Comparison of ENCODE assay signal across 10 mouse cellular contexts in genomic region chr1:134290909-134291308, GRCm38 (mm10). TPM values are rescaled to one million over a fixed set of nuclear protein-coding genes. Genes with fewer than 3 reads are reported as not detected.
DNase-seq lines count a peak whose midpoint lies in the region; ATAC-seq and TF ChIP-seq lines count a peak whose summit lies in the region.
"Had no signal": no experiment of that assay in that cellular context is flagged by ENCODE, and none has a peak within 500 bp of the region (broad histone marks: within the 10 kb centered on the region; RNA-seq: fewer than 3 reads in every experiment).

No protein-coding gene starts in this region.

- DNase-seq in lung, adult 2 months: no peak
- no peak for DNase-seq in lung, adult 18-20 months
- peak; percentile 7 for DNase-seq in c-Kit-positive CD71-positive TER-119-negative erythroid progenitor cells, embryonic 14.5 days (ENCODE audit: low read depth)
- peak; percentile 68 for DNase-seq in gastrocnemius, postnatal 14 days
- DNase-seq in layer of hippocampus, adult 9-10 months (ENCODE audit: low spot score): no peak
- DNase-seq in ovary, postnatal 10 days (ENCODE audit: low spot score): no peak

- no peak overlapping the region for H3K4me2 ChIP-seq in forebrain, embryonic 12.5 days
- H3K4me2 ChIP-seq: embryonic facial prominence, embryonic 12.5 days had no signal

- H3K27me3 ChIP-seq in small intestine, adult 2 months (ENCODE audit: control insufficient read depth, insufficient read depth, low read length): no peaks in the 10 kb centered on the region
- H3K27me3 ChIP-seq in forebrain, embryonic 12.5 days: no peaks in the 10 kb centered on the region

- TF ChIP-seq CTCF in lung, adult 2 months (IDR thresholded peaks at IDR 0.05; ENCODE audit: insufficient read depth, low read length): peak; percentile 34; the same call in 1 of the 2 replicates
- TF ChIP-seq CTCF in small intestine, adult 2 months (IDR thresholded peaks at IDR 0.05; ENCODE audit: extremely low read depth, insufficient read length, insufficient replicate concordance, low read depth, low read length): peak; percentile 44

- 69% methylated on average over 5 of the region's 5 CpGs for WGBS in lung, adult 2 months
- WGBS in small intestine, adult 2 months: 76% methylated on average over 5 of the region's 5 CpGs
- 63% methylated on average over 5 of the region's 5 CpGs for WGBS in forebrain, embryonic 12.5 days

- no peak overlapping the region for H3K9ac ChIP-seq in forebrain, embryonic 12.5 days
- H3K9ac ChIP-seq: embryonic facial prominence, embryonic 12.5 days had no signal

- intact Hi-C loops in gastrocnemius, postnatal 14 days (cut with DNase I; ENCODE audit: low total_unique reads): no loop called here

- H3K27ac ChIP-seq in small intestine, adult 2 months (ENCODE audit: insufficient read depth, low read depth, low read length): no peak overlapping the region
- H3K27ac ChIP-seq in forebrain, embryonic 12.5 days: no peak overlapping the region

- TF ChIP-seq POLR2A in lung, adult 2 months (IDR thresholded peaks at IDR 0.05; ENCODE audit: borderline replicate concordance, extremely low read depth, low read depth, low read length): no peak
- no peak for TF ChIP-seq POLR2A in small intestine, adult 2 months (IDR thresholded peaks at IDR 0.05; ENCODE audit: low read depth, low read length)

- no peaks in the 10 kb centered on the region for H3K36me3 ChIP-seq in small intestine, adult 2 months (ENCODE audit: control insufficient read depth, insufficient read depth, low read length)
- no peaks in the 10 kb centered on the region for H3K36me3 ChIP-seq in forebrain, embryonic 12.5 days (replicated peaks)
- H3K36me3 ChIP-seq: embryonic facial prominence, embryonic 12.5 days had no signal

- H3K4me1 ChIP-seq in lung, adult 2 months (ENCODE audit: control insufficient read depth, insufficient read depth, low read length): peaks cover 2% of the 10 kb centered on the region; the same call in 1 of the 2 replicates
- peaks cover 14% of the 10 kb centered on the region; the same call in 1 of the 2 replicates for H3K4me1 ChIP-seq in small intestine, adult 2 months (ENCODE audit: control insufficient read depth, insufficient read depth, insufficient read length, low read length)
- H3K4me1 ChIP-seq in forebrain, embryonic 12.5 days: peaks cover 16% of the 10 kb centered on the region

- no peak overlapping the region for H3K4me3 ChIP-seq in lung, adult 2 months (replicated peaks; ENCODE audit: extremely low read depth, low read depth, low read length)
- H3K4me3 ChIP-seq in small intestine, adult 2 months (ENCODE audit: low read depth, low read length): no peak overlapping the region
- H3K4me3 ChIP-seq in forebrain, embryonic 12.5 days (replicated peaks): no peak overlapping the region
- H3K4me3 ChIP-seq: embryonic facial prominence, embryonic 12.5 days had no signal

- H3K9me3 ChIP-seq in forebrain, embryonic 12.5 days: no peaks in the 10 kb centered on the region
- H3K9me3 ChIP-seq: embryonic facial prominence, embryonic 12.5 days had no signal

- ATAC-seq in forebrain, embryonic 12.5 days (ENCODE audit: low FRiP score): no peak

RNA-seq across cellular contexts. Expression of gene Myog, which starts 1.1 kb away (rescaled TPM):
- 1.7 TPM in 1 of 2 replicates, not detected in the other for polyA plus RNA-seq in lung, adult 2 months (2012; rRNA removed)
- 10 to 100 TPM; 67.9 to 75.3 TPM for total RNA-seq in gastrocnemius, postnatal 14 days (2021)
- polyA plus RNA-seq in small intestine, adult 2 months (2012; rRNA removed): not detected in 2 replicates
- 1.2 TPM in 1 of 2 replicates, not detected in the other for polyA plus RNA-seq in forebrain, embryonic 12.5 days (2016; fragmentation: Nextera tagmentation; extraction: Ambion mirVana)
- total RNA-seq: layer of hippocampus, postnatal 25 days had no signal

RNA-seq across cellular contexts. Expression of gene Ppfia4, which starts 41.8 kb away (rescaled TPM):
- polyA plus RNA-seq in lung, adult 2 months (2012; rRNA removed): 7.9 and 11.3 TPM in 2 replicates
- 1 to 10 TPM; 4.3 to 6.7 TPM for total RNA-seq in gastrocnemius, postnatal 14 days (2021)
- 5.9 and 8.9 TPM in 2 replicates for polyA plus RNA-seq in small intestine, adult 2 months (2012; rRNA removed)
- 3.1 and 3.2 TPM in 2 replicates for polyA plus RNA-seq in forebrain, embryonic 12.5 days (2016; fragmentation: Nextera tagmentation; extraction: Ambion mirVana)

RNA-seq across cellular contexts. Expression of gene Adora1, which starts 55.7 kb away (rescaled TPM):
- polyA plus RNA-seq in lung, adult 2 months (2012; rRNA removed): 7.6 and 9.1 TPM in 2 replicates
- under 1 TPM; 0.58 to 0.78 TPM for total RNA-seq in gastrocnemius, postnatal 14 days (2021)
- 1.2 and 3.5 TPM in 2 replicates for polyA plus RNA-seq in small intestine, adult 2 months (2012; rRNA removed)
- polyA plus RNA-seq in forebrain, embryonic 12.5 days (2016; fragmentation: Nextera tagmentation; extraction: Ambion mirVana): 1.4 and 1.8 TPM in 2 replicates

Comparison
In these comparisons a context has a peak if more than half of its experiments do, and no peak if none do; other contexts are left out.
1. DNase-seq: peak in c-Kit-positive CD71-positive TER-119-negative erythroid progenitor cells, embryonic 14.5 days (single experiment) and gastrocnemius, postnatal 14 days (single experiment); none in lung, adult 2 months (single experiment), lung, adult 18-20 months (0 of 2), layer of hippocampus, adult 9-10 months (single experiment) and ovary, postnatal 10 days (single experiment).